22 mouse cellular contexts compared by ENCODE assay signal in genomic region chr15:81957598-81957997, GRCm38 (mm10). TPM values are rescaled to one million over a fixed set of nuclear protein-coding genes. Genes with fewer than 3 reads are reported as not detected.
DNase-seq lines count a peak whose midpoint lies in the region; TF ChIP-seq lines count a peak whose summit lies in the region.
"Had no signal": no experiment of that assay in that cellular context is flagged by ENCODE, and none has a peak within 500 bp of the region (broad histone marks: within the 10 kb centered on the region; RNA-seq: fewer than 3 reads in every experiment).

No protein-coding gene starts in this region.

- peak overlapping the region; percentile 55 for H3K27ac ChIP-seq in left cerebral cortex, adult 2 months
- H3K27ac ChIP-seq: embryonic facial prominence, embryonic 12.5 days; forebrain, embryonic 15.5 days; gastrocnemius, adult 2 months; heart, embryonic 13.5 days; hindbrain, embryonic 12.5 days had no signal

- no peak for TF ChIP-seq CTCF in left cerebral cortex, adult 2 months (IDR thresholded peaks at IDR 0.05)

- intact Hi-C loops in left cerebral cortex, adult 2 months (cut with DNase I): loop anchor here (2.0 to 5.0 kb wide), 2 partner anchors 19 to 80 kb away; no protein-coding TSS in a partner anchor
- intact Hi-C loops in left cerebral cortex, postnatal 4 days (cut with DNase I): no loop called here
- intact Hi-C loops in heart, postnatal 14 days (cut with DNase I): loop anchor here (5.0 kb wide), 1 partner anchor 85 kb away; no protein-coding TSS in a partner anchor

- peak; percentile 17 for DNase-seq in cerebellum, adult 11-12 months
- no peak for DNase-seq in cerebellum, postnatal 10 days
- no peak for DNase-seq in left cerebral cortex, adult 2 months (ENCODE audit: extremely low spot score in 1 of 2, low spot score in 2 of 2)
- DNase-seq in left cerebral cortex, postnatal 4 days: no peak
- DNase-seq in right cerebral cortex, postnatal 10 days (ENCODE audit: low spot score in 2 of 2): peak; percentile 37 to 47
- DNase-seq in right cerebral cortex, postnatal 14 days: no peak
- DNase-seq in heart, postnatal 14 days: no peak
- no peak for DNase-seq in adrenal gland, adult 8-10 months
- DNase-seq: adrenal gland, adult 2 months; adrenal gland, postnatal 36 days; B cell, adult 2 months; cerebellum, adult 18-20 months; cerebellum, postnatal 14 days; gastrocnemius, adult 2 months; gastrocnemius, postnatal 25 days; heart, adult 11 months; heart, postnatal 4 days had no signal

- H3K4me3 ChIP-seq in left cerebral cortex, adult 2 months: no peak overlapping the region
- H3K4me3 ChIP-seq: embryonic facial prominence, embryonic 12.5 days; forebrain, embryonic 15.5 days; gastrocnemius, adult 2 months; heart, embryonic 13.5 days; hindbrain, embryonic 12.5 days had no signal

RNA-seq across cellular contexts. Expression of gene Pmm1, which starts 3.1 kb away (rescaled TPM):
- 100 to 1,000 TPM; 199 to 206 TPM for total RNA-seq in left cerebral cortex, adult 2 months (2021)
- 100 to 1,000 TPM; 138 to 140 TPM for total RNA-seq in left cerebral cortex, postnatal 4 days (2021)
- 10 to 100 TPM; 23.0 to 28.8 TPM for total RNA-seq in heart, postnatal 14 days (2021)
- total RNA-seq in adrenal gland, adult 8-10 months (2022): 100 to 1,000 TPM in 2 of 4 experiments, 10 to 100 TPM in 2; 71.1 to 132 (median 86.3) TPM

RNA-seq across cellular contexts. Expression of gene Csdc2, which starts 21.0 kb away (rescaled TPM):
- total RNA-seq in left cerebral cortex, adult 2 months (2021): 10 to 100 TPM; 91.2 to 97.6 TPM
- total RNA-seq in left cerebral cortex, postnatal 4 days (2021): 100 to 1,000 TPM; 191 to 201 TPM
- total RNA-seq in heart, postnatal 14 days (2021): 10 to 100 TPM; 39.6 to 60.9 TPM
- 10 to 100 TPM in 2 of 4 experiments, 1 to 10 TPM in 2; 8.6 to 33.7 (median 19.6) TPM for total RNA-seq in adrenal gland, adult 8-10 months (2022)
- total RNA-seq: common myeloid progenitor, adult 5-6 weeks had no signal

RNA-seq across cellular contexts. Expression of gene 1700029P11Rik, which starts 22.7 kb away (rescaled TPM):
- total RNA-seq in left cerebral cortex, adult 2 months (2021): not detected
- total RNA-seq in left cerebral cortex, postnatal 4 days (2021): not detected
- total RNA-seq in heart, postnatal 14 days (2021): not detected
- not detected for total RNA-seq in adrenal gland, adult 8-10 months (2022)
- total RNA-seq: adrenal gland, adult 2 months; adrenal gland, postnatal 36 days; common myeloid progenitor, adult 5-6 weeks; gastrocnemius, adult 2 months; gastrocnemius, postnatal 25 days; heart, postnatal 4 days had no signal

RNA-seq across cellular contexts. Expression of gene Xrcc6, which starts 30.0 kb away (rescaled TPM):
- total RNA-seq in left cerebral cortex, adult 2 months (2021): 10 to 100 TPM; 22.5 to 29.7 TPM
- 10 to 100 TPM; 28.3 to 28.7 TPM for total RNA-seq in left cerebral cortex, postnatal 4 days (2021)
- 10 to 100 TPM; 20.4 to 27.0 TPM for total RNA-seq in heart, postnatal 14 days (2021)
- 10 to 100 TPM; 64.2 to 93.2 (median 75.4) TPM for total RNA-seq in adrenal gland, adult 8-10 months (2022)

RNA-seq across cellular contexts. Expression of gene Polr3h, which starts 31.6 kb away (rescaled TPM):
- total RNA-seq in left cerebral cortex, adult 2 months (2021): 10 to 100 TPM; 50.1 to 56.8 TPM
- total RNA-seq in left cerebral cortex, postnatal 4 days (2021): 10 to 100 TPM; 45.7 to 48.1 TPM
- total RNA-seq in heart, postnatal 14 days (2021): 1 to 10 TPM; 7.5 to 7.9 TPM
- 10 to 100 TPM; 27.5 to 39.2 (median 31.5) TPM for total RNA-seq in adrenal gland, adult 8-10 months (2022)

Comparison
In these comparisons a context has a peak if more than half of its experiments do, and no peak if none do; other contexts are left out.
1. DNase-seq: peak in cerebellum, adult 11-12 months (single experiment) and right cerebral cortex, postnatal 10 days (2 of 2); none in cerebellum, postnatal 10 days (0 of 2), left cerebral cortex, adult 2 months (0 of 2), left cerebral cortex, postnatal 4 days (single experiment), right cerebral cortex, postnatal 14 days (single experiment), heart, postnatal 14 days (0 of 2) and adrenal gland, adult 8-10 months (single experiment).